Mouse (Mus musculus) adrenal gland, postnatal 4 days (tissue): ENCODE results near the gene Pld6. TPM values are rescaled to one million over a fixed set of nuclear protein-coding genes. Genes with fewer than 3 reads are reported as not detected.

Source experiments
- DNase-seq, 2 experiments: peaks; one replicate each; pipeline ENCODE4 v3.0.0; 2021 to 2022; ENCODE audit warnings: low spot score in 2 of 2, mixed read lengths in 2 of 2
- long read RNA-seq, 2 experiments: library from polyadenylated mRNA; stranded (forward); transcript quantifications; one replicate each; pipeline ENCODE4 v2.0.0; 2021
- total RNA-seq, 2 experiments: library from RNA; stranded (reverse); gene quantifications; 2 replicates each; pipeline ENCODE4 v1.2.3; 2021

Pld6 gene
- total RNA-seq: 1 to 10 TPM; 5.4 to 6.6 TPM
- long read RNA-seq, experiment 1, partial matches to known transcripts: 0 of 1 reads
- long read RNA-seq, experiment 1, other reads (novel, unspliced or antisense): 1 of 1 reads
- long read RNA-seq, experiment 2, partial matches to known transcripts: 0 of 4 reads
- long read RNA-seq, experiment 2, other reads (novel, unspliced or antisense): 0 of 4 reads

- DNase-seq: peak in 1 of 2 experiments; percentile 42
These were observed at the start of gene Pld6 for GRCm38 (mm10) chr11:59787199-59787781. Gene Pld6 (minus strand): TSS chr11:59787645.

DNA sequence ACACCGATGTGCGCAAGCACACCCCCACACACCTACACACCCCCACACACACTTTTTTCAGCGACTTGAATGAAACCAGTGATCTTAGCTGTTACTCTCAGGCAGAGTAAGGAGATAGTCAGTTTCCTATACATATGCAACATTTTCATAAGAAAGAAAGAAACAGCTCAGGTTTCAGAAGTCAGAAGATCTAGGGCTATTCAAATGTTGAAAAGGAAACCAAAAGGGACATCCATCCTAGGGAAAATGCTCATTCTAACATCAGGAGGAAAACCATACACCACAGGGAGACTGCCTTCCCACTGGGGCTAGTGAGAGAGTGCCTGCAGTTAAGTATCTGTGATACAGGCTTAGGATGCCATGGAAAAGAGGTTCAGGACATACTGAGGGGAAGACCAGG, 34.2 kb upstream of the Pld6 start:
- DNase-seq: no peak

DNA sequence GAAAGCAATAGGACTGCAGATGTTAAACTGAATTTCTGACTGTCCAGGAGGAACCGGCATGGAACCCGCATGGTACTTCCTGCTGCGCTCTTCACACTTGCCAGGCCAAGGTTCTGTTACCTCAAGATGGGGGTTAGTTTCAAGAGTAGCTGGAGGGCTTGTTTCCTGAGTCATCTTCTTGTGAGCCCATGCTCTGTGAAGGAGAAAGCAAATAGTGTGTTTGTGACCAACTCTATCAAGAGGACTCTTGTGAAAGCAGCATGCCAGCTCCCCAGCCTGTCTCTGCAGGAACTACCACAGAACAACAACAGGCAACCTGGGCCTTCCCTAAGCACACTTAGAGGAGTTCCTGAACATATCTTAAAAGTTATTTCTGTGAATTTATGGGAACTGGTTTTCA, 30.5 kb upstream of the Pld6 start:
- DNase-seq: no peak

DNA sequence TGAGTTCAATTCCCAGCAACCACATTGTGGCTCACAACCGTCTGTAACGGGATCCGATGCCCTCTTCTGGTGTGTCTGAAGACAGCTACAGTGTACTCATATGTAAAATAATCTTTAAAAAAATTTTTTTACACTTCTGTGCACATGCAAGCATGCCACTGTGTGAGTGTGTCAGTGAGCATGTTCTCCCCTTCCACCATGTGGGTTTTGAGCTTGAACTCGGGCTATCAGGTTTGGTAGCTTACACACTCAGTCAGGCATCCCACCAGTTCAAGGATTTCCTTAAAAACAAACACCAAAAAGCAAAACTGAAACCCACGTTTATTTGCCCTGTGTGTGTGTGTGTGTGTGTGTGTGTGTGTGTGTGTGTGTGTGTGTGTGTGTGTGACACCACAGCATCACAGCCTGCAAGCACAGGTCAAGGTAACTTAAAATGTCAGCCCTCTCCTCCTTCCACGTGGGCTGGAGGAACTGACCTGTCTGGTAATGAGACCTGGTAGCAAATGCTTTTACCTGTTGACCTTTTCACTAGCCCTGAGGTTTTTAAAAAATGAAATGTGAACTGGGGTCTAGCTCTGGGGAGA, 28.1 kb upstream of the Pld6 start:
- DNase-seq: no peak

- DNase-seq: no peak
These were observed 27.5 kb upstream of the Pld6 start for GRCm38 (mm10) chr11:59814936-59815335.

GRCm38 (mm10) chr11:59814311-59814710, 26.9 kb upstream of the Pld6 start:
- no peak for DNase-seq

DNA sequence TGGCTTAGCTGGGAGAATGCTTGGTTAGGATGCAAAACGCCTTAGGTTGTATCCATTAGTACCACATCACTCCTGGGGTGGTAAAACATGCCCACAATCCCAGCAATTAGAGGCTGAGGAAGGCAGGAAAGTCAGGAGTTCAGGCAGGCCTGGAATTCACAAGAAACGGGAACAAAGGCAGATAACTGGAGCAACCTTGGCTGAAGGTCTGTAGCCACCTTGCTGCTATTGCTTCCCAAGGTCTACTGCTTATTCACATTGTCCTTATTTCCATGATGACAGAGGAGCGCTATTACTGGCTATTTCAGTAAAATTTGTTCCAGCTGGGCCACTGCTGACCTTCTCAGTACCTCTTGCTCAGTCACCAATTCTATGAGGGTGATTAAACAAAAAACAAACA, 25.8 kb upstream of the Pld6 start:
- no peak for DNase-seq

GRCm38 (mm10) chr11:59811211-59811610, 23.8 kb upstream of the Pld6 start:
- no peak for DNase-seq

- no peak for DNase-seq
These were observed 23.2 kb upstream of the Pld6 start for GRCm38 (mm10) chr11:59810480-59811158.

DNA sequence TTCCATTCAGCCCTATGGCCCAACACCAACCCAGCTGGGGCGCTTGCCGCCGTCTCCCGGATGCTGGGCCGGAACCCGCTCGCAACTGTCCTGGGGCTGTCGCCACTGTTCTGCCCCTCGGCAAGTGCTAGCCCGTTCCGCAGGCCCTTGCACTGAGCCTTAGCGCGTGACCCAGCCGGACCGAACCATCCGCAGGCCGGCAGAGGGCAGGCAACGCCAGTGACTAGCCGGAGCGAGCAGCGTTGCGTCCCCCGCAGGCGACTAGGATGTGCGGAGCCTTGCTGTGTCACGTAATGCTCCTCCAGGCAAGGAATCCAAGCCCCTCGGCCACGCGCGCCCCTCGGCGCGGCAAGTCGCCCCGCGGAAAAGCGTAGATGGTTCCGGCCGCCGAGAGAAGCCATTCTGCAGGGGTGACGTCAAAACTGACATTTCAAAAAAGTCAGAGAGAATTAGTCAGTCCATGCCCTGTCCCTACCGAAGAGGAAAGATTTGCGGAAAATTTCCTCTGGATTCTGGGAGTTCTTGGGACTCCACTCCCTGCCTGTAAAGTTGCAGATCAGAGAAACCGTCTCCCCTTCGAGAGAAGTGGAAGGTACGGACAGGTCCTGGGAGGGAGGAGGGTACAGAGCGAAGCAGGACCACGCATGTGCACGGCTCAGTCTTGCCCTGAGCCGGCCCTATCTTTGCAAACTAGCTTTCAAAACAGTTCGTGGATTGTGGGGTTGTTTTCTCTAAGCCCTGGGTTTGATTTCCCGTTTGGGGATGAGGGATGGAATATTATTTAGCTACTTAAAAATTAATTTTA, 22.4 kb upstream of the Pld6 start, which contains the start of gene Flcn:
Flcn (minus strand) TSS at position 347 of the 805 bp plus-strand sequence.
- peak; percentile 66 to 73 for DNase-seq

DNA sequence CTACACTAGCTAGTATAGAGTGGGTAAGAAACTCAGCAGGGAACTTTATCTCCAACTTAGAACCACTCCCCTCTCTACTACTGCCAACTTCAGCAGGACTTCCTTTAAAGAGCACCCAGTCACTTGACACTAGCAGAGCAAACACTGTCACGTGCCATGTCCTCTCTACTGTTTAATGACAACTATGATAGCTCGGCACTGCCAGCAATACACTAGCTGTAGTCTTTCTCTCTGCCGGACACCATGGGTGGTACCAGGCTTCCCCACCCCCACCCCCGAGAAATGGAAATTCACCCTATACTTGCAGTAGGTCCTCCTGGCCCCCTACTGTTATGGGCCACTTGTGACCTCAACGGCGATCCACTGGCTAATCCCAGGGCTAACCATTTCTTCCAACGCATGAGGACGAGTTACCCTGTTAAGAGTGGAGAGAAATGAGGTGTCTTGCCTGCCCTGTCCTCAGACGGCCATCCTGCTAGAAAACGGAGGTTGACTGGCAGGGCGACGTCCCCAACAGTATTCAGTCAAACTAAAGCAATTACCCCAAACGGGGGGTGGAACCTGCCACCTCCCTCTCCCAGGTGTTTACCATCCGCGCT, 21.7 kb upstream of the Pld6 start:
- no peak for DNase-seq

GRCm38 (mm10) chr11:59808170-59808960, 20.9 kb upstream of the Pld6 start:
- DNase-seq: no peak

DNA sequence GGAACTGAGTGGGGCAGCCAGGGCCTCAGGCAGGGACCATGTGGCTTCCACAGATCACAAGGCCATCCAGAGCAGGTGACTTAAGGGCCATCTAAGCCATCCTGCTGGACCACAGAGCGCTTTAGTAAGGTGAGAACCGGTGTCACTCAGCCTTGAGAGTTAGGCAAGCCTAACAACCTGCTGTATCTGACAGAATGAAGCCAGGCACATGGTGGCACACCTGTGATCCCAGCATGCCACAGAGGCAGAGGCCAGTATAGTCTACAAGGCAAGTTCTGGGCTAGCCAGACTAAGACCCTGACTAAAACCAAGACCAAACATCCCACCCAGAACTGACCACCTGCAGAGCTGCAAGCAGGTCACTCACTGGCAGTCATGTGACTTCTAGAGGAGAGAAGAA, 18.2 kb upstream of the Pld6 start:
- no peak for DNase-seq

DNA sequence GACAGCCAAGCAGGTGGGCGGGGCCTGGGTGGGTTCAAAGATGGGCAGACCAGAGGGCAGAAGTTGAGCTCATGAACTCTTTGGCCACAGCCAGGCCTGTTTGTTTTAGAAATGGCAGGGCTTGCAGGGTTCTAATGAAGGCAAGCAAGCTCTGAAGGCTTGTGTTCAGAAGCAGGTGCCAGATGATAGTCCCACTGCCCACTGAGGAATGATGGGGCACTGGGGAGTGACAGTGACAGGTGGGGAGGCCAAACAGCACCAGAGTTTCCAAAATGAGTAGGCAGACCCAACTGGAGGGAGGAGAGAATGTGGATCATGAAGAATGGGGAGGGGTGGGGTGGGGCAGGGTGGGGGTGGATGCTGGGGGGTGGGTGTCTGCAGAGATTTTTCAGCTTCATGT, 17.8 kb upstream of the Pld6 start:
- no peak for DNase-seq

DNA sequence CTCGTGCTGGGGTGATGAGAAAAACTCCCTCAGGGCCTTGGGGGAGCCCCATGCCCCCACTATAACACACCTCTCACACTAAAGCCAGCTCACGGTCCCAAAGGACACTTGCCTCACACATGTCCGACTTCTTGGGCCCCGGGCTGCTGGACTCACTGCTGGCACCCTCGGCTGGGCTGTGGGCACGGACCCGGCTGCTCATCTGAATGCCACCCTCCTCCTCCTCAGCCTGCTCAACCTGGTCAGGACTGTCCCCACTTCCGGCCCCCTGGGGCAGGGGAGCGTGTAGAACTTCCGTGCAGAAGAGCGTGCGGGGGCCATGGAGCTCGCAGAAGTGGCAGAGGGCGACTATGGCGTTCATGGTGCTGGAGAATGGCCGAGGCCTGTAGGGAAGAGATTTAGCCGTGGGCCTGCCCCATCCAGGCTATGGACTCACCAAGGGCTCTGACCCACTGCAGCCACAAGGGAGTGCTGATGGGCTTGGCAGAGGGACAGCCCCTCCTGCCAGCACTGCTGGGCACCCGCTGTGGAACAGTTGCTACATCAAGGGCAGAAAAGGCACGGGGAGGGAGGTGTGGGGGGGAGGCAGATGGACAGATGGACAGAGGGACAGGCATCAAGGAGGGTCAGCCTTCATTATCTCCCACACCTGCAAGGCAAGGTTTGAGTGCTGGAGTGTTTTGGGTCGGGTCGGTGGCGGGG, 17.1 kb upstream of the Pld6 start:
- no peak for DNase-seq

DNA sequence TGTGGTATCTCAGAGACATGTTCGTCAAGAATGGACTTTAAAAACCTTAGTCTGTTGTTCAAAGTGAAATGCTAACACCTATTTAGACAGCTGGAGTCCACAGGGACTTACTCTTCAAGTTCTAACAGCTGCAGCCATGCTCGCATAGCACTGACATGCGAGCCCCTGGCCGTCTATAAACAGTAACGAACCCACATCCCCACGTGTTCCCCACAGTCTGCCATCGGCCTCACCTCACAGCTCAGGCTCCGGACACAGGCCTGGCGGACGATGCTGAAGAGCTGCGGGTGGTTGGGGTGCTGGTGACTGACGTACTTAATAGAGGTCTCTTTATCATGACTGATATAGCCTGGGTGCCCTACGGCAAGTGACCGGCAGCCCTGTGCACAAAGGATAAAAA, 16.1 kb upstream of the Pld6 start:
- no peak for DNase-seq

DNA sequence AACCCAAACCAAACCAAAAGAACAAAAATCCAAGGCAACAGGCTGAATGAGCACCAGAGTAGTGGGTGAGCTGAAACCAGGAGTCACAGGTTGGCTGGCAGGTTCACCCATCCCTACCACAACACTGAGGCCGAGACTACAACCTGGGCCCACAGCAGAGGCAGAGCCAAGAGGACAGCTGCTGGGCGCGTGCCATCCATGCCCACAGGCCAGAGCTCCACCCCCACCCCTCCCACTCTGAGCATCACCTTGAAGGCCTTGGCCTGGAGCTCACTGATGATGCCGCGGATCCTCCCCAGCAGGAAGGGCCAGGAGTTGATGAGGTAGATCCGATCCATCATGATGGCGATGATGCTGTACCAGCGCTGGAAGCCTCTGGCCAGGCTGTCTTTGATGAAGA, 14.4 kb upstream of the Pld6 start:
- no peak for DNase-seq

- DNase-seq: no peak
These were observed 13.0 kb upstream of the Pld6 start for GRCm38 (mm10) chr11:59800412-59800811.

DNA sequence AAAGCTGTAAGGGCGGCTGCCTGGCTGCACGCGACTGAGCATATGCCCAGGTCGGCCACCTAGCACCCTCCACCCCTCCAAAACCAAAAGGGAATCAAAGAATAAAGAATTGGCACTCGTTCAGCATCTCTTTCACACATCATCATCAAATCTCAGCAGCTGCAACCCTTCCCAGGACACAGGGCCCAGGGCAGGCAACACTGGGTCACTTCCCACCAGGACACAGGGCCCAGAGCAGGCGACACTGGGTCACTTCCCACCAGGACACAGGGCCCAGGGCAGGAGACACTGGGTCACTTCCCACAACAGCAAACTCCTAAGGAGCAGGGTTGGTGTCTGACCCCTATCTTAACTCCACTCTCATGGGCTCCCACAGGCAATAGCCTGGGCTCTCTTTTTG, 5.9 kb upstream of the Pld6 start:
- no peak for DNase-seq

GRCm38 (mm10) chr11:59789311-59789710, 1.9 kb upstream of the Pld6 start:
- DNase-seq: no peak
